Mouse (Mus musculus): ENCODE results near the gene Smim6.

Gene Smim6

GRCm38 (mm10) chr11:115933747-115934110 lies 21.9 kb downstream of the Smim6 start:
- in situ Hi-C loops (cut with MboI, MseI), result no loop called here

GRCm38 (mm10) chr11:115939690-115940329 lies 28.0 kb downstream of the Smim6 start:
- in situ Hi-C loops (cut with MboI, MseI), result loop anchor here in 1 of 2 experiments (10.0 kb wide), 1 partner anchor 55 kb away; no protein-coding TSS in a partner anchor

DNA sequence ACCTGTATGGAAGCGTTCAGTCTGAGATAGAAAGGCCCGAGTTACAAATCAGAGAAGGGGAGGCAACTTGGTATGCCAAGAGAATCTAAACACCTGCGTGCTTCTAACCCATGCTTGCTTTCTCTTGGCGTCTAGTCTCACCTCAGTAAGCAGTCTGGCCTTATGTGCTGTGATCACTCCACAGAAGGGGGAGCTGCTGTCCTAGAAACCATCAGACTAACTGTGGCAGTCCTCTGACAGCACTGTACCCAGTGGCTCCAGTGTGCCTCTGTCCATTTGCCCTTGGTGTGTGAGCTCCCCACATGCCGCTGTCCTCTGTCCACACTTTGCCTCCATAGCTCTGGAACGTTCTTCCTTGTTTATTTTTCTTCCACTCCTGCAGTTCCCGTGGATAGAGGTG lies 30.2 kb downstream of the Smim6 start:
- in situ Hi-C loops (cut with MboI, MseI), result loop anchor here in 1 of 2 experiments (10.0 kb wide), 1 partner anchor 53 kb away; no protein-coding TSS in a partner anchor

GRCm38 (mm10) chr11:115945247-115945646 lies 33.4 kb downstream of the Smim6 start:
- in situ Hi-C loops (cut with MboI, MseI), result loop anchor here in 1 of 2 experiments (10.0 kb wide), 1 partner anchor 50 kb away; no protein-coding TSS in a partner anchor

DNA sequence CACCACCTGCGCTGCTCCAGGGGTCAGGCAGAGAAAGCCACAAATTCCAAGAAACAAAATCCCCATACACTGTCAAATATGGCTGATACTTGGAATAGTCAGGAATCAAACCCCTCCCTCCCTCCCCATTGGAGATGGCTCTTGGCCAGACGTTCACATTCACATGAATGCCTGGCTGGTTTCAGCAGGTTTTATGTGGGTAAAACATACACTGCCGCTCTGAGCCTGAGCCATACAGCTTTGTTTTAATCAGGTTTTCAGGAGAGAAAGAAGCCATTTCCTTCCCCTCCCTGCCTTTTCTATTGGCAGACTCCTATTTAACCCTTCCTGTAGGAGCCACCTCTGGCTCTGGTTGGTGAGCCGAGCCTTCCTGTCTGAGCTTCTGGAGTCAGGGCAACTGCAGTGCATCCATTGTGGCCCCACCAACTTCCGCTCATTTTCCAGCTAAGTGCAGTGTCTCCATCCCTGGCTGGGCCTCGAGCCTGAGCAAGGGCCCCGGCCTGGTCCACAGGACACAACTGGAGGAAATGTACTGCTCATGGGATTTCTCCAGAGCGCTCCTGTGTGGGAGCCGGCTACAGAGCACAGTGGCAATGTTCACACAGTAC lies 34.5 kb downstream of the Smim6 start:
- in situ Hi-C loops (cut with MboI, MseI), result loop anchor here in 1 of 2 experiments (10.0 kb wide), 1 partner anchor 48 kb away; no protein-coding TSS in a partner anchor

GRCm38 (mm10) chr11:115948316-115948715 lies 36.5 kb downstream of the Smim6 start:
- in situ Hi-C loops (cut with MboI, MseI), result loop anchor here in 1 of 2 experiments (10.0 kb wide), 1 partner anchor 46 kb away; no protein-coding TSS in a partner anchor

GRCm38 (mm10) chr11:115950719-115951118 lies 38.9 kb downstream of the Smim6 start:
- in situ Hi-C loops (cut with MboI, MseI), result no loop called here

DNA sequence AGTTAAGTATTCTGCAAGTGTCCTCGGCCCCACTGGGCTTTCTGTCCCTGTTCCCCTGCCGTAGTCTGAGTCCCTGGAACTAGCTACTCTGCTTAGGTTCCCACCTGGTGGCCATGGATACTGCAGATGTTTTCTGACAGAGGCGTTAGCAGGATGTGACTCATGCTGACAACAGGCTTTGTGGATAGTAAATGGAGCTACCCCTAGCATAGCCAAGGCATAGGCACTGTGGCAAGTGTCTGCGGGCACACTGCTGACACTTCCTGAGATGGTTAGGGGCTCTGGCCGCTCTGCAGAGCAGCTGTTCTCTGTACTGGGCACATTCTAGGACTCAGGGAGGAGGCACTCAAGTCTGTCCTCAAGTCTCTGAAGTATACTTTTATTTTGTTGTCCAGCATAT lies 42.9 kb downstream of the Smim6 start:
- in situ Hi-C loops (cut with MboI, MseI), result no loop called here

- in situ Hi-C loops (cut with MboI, MseI), result no loop called here
These were observed 43.5 kb downstream of the Smim6 start for GRCm38 (mm10) chr11:115955195-115955858.

GRCm38 (mm10) chr11:115956453-115956852 lies 44.6 kb downstream of the Smim6 start:
- in situ Hi-C loops (cut with MboI, MseI), result no loop called here

DNA sequence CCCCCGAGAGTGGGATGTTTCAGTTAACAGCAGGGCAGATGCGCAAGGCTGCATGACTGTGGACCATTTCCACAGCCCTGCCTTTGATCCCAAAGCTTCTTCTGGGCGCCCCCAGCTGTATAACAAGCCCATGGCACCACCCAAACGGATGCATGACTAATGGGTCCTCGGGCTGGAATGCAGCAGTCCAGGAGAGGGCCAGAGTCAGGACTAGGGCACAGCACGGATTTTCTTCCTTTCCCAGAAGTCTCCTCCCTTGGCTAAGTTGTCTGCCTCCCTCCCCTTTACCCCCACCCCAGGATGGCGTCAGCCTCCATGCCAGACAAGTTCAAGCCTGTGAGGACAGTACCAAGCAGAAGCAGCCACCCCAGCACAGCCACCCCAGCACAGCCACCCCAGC lies 46.2 kb downstream of the Smim6 start:
- in situ Hi-C loops (cut with MboI, MseI), result no loop called here

GRCm38 (mm10) chr11:115959018-115959417 lies 47.2 kb downstream of the Smim6 start:
- in situ Hi-C loops (cut with MboI, MseI), result no loop called here

DNA sequence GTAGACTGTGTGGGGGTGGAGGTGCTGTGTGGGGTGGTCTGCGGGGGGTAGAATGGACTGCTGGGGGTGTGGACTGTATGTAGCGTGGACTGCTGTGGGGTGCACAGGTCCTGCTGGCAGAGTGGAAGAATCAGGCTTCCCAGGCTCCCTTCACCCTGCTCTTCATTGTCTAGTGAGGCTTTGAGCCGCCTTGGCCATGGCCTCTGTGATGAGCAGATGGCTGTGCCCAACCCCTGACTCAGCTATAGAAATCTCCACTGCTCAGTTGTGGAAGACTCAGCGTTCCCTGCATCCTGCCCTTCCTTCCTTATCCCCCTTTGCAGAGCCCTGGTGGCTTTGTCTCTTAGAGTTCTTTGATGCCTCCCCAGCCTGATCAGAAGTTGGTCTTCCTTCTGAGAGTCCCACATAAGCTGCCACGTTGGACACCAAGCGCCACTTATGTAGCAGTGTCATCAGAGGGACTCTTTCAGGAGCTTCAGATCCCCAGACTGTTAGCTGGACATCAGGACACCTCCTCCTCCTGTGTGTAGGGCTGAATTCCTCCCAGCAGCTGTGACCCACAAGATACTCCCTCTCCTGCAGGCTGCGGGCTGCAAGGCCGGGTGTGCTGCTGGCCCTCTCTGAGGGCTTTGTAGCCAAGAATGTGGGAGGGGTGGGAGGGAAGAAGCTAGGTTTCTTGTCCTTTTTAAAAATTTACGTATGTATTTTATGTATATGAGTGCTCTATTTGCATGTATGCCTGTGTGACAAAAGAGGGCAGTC lies 51.0 kb downstream of the Smim6 start:
- in situ Hi-C loops (cut with MboI, MseI), result no loop called here

All from T-helper 17 cell (primary cell).